Comparison of ENCODE assay signal across 8 mouse cellular contexts in genomic region chr10:53502875-53503816, GRCm38 (mm10).
DNase-seq lines count a peak whose midpoint lies in the region; ATAC-seq and TF ChIP-seq lines count a peak whose summit lies in the region.

No protein-coding gene starts in this region.

- WGBS in kidney, adult 2 months, result 52% methylated on average over 21 of the region's 21 CpGs
- 44% methylated on average over 21 of the region's 21 CpGs for WGBS in limb, embryonic 15.5 days

- H3K9me3 ChIP-seq in limb, embryonic 15.5 days, result no peaks in the 10 kb centered on the region

- no peak for TF ChIP-seq CTCF in kidney, adult 2 months (conservative IDR thresholded peaks at IDR 0.05; ENCODE audit: insufficient read depth, insufficient read length, low read depth, low read length)

- no peak overlapping the region for H3K27ac ChIP-seq in kidney, adult 2 months (ENCODE audit: insufficient read depth, low read depth, low read length)
- H3K27ac ChIP-seq in limb, embryonic 15.5 days, result no peak overlapping the region

- no peak for TF ChIP-seq POLR2A in kidney, adult 2 months (IDR thresholded peaks at IDR 0.05; ENCODE audit: low read depth, low read length)

- no peaks in the 10 kb centered on the region for H3K4me1 ChIP-seq in kidney, adult 2 months (ENCODE audit: control insufficient read depth, insufficient read depth, low read length)
- peaks cover 5% of the 10 kb centered on the region for H3K4me1 ChIP-seq in limb, embryonic 15.5 days

- no peaks in the 10 kb centered on the region for H3K36me3 ChIP-seq in kidney, adult 2 months (ENCODE audit: control insufficient read depth, insufficient read depth, low read length)
- no peaks in the 10 kb centered on the region for H3K36me3 ChIP-seq in limb, embryonic 15.5 days

- peak; percentile 62 for DNase-seq in Muller cell, postnatal 12 days (ENCODE audit: inconsistent ontology term)
- peak; percentile 50 to 57 for DNase-seq in cerebellum, postnatal 14 days
- peak; percentile 35 to 42 for DNase-seq in heart, adult 18-20 months
- DNase-seq in kidney, adult 2 months, result peak; percentile 36
- peak; percentile 68 to 79 for DNase-seq in right cerebral cortex, postnatal 10 days (ENCODE audit: low spot score in 2 of 2)
- DNase-seq in adrenal gland, adult 2 months, result no peak

- no peak overlapping the region for H3K9ac ChIP-seq in limb, embryonic 15.5 days

- ATAC-seq in limb, embryonic 15.5 days (ENCODE audit: insufficient number of reproducible peaks, low FRiP score, low TSS enrichment, low read depth), result no peak
- ATAC-seq in inflammation-experienced regulatory T-cells, adult 6 months, result no peak

- H3K4me2 ChIP-seq in limb, embryonic 15.5 days, result 0 out of 2 replicates have a peak overlapping the region, but pooled peaks have one; percentile 14

- H3K27me3 ChIP-seq in kidney, adult 2 months (replicated peaks; ENCODE audit: control insufficient read depth, insufficient read depth, low read length), result no peaks in the 10 kb centered on the region; the same call in 1 of the 2 replicates
- H3K27me3 ChIP-seq in limb, embryonic 15.5 days, result no peaks in the 10 kb centered on the region

- peak overlapping the region; percentile 23; the same call in 1 of the 2 replicates for H3K4me3 ChIP-seq in kidney, adult 2 months (ENCODE audit: insufficient read depth, low read depth, low read length)
- H3K4me3 ChIP-seq in limb, embryonic 15.5 days, result no peak overlapping the region
